Mouse (Mus musculus) lung, postnatal 10 days (tissue): Measurements from ENCODE around the gene Mia.
A peak's percentile ranks its signal among the peaks of the same experiment; 100 is the strongest.

ENCODE experiments used
- DNase-seq: peaks from one replicate; pipeline ENCODE4 v3.0.0; 2021

Gene Mia

GRCm38 (mm10) chr7:27159256-27159655, 21.7 kb downstream of the Mia start:
- DNase-seq: no peak

GRCm38 (mm10) chr7:27158171-27158570, 22.8 kb downstream of the Mia start:
- no peak for DNase-seq

- DNase-seq: no peak
Measured at GRCm38 (mm10) chr7:27156005-27156404, 25.0 kb downstream of the Mia start.

DNA sequence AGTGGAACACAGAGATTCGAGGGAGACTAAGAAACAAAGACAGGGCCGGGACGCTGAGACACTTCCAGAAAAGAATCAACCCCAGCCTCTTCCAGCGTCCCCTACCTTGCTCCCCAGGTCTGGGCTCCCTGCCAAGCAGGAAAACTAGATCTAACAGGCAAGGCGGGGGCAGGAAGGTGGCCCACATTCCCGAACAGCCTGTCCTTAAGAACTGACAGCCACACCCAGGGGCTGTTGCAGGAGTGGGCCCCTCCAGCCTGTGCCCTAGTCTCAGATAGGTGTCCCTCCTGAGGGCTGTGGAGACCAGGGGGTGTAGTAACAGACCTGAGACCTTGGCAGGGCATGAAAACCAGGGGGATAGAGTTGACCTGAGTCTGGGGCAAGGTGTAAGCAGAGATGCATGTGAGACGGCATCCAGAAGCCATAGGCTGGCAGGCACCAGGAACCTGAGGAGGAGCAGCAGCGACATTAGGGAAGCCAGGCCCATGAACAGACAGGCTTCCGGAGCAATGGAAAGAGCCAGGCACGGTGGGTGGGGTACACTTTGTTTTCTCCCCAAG, 27.7 kb downstream of the Mia start, which contains the start of gene Cyp2t4:
Gene Cyp2t4, plus strand, starts transcription at position 510 of the 560 bp plus-strand sequence.
- DNase-seq: peak; percentile 75

DNA sequence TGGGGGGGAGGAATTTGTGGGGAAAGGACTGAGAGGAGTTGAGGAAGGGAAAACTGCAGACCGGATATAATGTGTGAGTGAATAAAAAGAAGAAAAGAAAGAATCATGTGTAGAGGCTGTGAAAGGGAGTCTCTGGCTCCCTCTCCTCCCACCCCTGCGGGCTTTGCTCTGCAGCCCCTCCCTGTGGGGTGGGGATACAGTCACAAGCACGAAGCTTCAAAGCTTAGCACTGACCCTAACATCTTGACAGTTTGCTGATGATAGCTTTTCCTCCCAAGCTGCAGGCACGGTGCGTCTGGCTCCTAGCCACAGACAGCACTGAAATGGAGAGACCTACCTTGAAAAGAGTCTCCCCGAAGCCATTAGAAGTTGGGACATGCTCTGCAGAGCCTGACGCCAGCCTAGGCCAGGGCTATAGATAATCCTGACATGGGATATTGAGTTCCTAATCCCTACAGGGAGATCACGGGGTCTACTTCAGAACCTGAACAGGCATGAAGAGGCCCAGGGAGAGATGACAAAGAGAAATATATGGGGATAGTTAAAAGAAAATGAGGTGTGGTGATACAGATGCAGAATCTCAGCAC, 44.5 kb downstream of the Mia start:
- no peak for DNase-seq

- DNase-seq: no peak
Measured at GRCm38 (mm10) chr7:27133757-27134156, 47.2 kb downstream of the Mia start.

GRCm38 (mm10) chr7:27133156-27133555, 47.8 kb downstream of the Mia start:
- DNase-seq: no peak

DNA sequence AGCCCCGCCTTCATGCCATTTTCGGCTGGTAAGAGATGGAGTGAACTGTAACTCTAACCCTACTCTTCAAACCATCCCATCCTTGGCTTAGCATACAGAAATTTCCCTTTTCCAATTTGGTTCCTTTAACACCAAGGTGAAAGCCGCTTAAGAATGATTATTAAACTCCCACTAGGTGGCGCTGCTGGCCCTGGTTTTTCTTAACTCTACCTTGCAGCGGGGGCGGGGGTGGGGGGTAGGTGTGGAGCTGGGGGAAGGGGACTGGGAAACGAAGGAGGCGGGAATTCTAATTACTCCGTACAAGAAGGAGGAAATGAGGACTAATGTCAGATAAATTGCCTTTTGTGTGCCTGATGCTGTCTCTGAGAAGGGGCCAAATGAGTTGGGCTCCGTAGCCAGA, 48.4 kb downstream of the Mia start:
- peak; percentile 67 for DNase-seq

DNA sequence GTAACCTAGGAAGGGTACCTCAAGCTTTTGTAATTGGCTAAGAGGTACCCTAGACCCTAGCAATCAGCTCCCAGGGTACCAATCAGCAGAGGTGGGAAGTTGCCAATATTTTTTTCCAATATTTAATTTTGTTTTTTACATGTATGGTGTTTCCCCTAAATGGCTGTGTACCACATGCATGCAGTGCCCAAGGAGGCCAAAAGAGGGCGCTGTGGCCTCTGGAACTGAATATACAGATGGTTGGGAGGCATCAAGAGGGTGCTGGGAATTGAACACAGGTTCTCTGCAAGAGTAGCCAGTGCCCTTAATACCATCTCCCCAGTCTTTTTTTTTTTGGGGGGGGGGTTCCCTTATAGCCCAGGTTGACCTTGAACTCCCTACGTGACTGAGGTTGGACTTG, 49.6 kb downstream of the Mia start:
- DNase-seq: no peak

DNA sequence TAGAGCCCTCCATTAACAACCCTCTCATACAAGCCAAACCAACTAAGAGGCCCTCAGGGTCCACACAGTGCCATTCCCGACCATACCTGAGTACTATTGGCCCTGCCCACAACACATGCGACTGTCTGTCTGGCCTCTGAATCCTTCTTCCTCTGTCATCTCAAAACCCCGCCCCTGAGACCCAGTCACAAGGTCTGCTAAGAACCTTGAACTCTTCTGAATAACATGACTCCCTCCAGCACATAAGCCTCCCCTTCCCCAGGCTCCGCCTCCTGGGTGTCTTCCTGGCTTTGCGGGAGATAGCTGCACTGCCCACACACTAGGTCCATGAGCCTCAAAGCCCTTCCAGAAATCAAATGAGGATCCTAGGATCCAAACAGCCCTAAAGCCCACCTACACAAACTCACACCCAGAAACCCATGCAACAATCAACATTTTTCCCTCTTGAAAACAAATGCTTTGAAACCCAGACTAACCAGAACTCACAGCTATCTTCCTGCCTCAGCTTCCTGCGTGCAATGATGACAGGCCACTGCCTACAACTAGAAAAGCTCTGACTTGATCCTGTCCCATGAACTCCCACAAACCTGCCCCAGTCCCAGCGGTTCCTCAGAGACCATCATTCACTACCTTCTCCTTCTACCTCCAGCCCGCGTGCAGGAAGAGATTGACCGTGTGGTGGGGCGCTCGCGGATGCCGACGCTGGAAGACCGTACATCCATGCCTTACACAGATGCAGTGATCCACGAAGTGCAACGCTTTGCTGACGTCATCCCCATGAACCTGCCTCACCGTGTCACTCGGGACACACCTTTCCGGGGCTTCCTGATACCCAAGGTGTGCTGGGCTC, 50.2 kb downstream of the Mia start:
- no peak for DNase-seq

DNA sequence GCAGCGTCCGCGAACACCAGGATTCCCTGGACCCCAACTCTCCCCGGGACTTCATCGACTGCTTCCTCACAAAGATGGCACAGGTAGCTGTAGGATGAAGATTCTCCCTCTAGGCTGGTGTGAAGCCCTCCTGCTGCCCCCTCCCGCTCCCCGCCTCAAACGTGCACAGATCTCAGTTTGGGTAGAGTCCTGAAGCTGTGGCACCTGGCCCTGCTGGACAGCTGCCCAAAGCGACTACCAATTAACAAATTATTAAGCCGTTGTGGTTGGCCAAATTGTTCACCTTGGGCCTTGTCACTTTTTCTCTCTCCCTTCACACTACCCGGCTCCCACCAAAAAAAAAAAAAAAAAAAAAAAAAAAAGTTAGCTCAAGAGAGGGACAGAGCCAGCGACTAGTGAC, 51.1 kb downstream of the Mia start:
- DNase-seq: no peak
